Mouse (Mus musculus): ENCODE measurements around the gene Lrfn3. TPM values are rescaled to one million over a fixed set of nuclear protein-coding genes. Genes with fewer than 3 reads are reported as not detected.

Gene Lrfn3
- total and polyA plus RNA-seq, 2 experiments from 2014 or later: 20.3 to 28.0 TPM

DNA sequence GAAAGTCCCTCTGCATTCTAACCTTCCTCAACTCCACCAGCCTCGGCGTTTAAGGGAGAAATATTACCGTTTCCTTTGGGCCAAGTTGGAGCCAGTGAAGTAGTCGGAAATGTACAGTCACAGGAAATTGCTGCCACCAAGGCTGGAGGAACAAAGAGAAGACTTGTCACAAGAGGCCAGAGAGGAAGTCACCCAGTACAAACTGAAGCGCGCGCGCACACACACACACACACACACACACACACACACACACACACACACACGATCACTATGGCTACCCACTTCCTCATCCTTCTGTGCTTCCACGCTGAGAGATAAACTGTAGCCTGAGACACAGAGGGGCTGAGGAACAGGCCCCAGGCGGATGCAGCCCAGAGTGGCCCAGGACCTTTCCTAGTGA is 31.8 kb upstream of the Lrfn3 start:
- Histone ChIP-seq H3K36me3 (ENCODE audit: insufficient read depth) (no peaks in the 10 kb centered on the region), H3K4me3 (ENCODE audit: low read depth, low read length) (no peak overlapping the region), H3K4me2 (ENCODE audit: low read depth) (no peak overlapping the region), H3K27me3 (ENCODE audit: insufficient read depth, low read length) (no peaks in the 10 kb centered on the region), H3K4me1 (ENCODE audit: insufficient read depth) (no peaks in the 10 kb centered on the region), H3K9me3 (ENCODE audit: low read length) (no peaks in the 10 kb centered on the region), H3K9ac (no peak overlapping the region), H3K27ac (ENCODE audit: low read depth, low read length) (no peak overlapping the region)
- ATAC-seq: peak; percentile 60
- DNase-seq: peak; percentile 28
- 64% methylated on average over 11 of the region's 11 CpGs for WGBS
- TF ChIP-seq CTCF (IDR thresholded peaks at IDR 0.05; ENCODE audit: low read depth): no peak

DNA sequence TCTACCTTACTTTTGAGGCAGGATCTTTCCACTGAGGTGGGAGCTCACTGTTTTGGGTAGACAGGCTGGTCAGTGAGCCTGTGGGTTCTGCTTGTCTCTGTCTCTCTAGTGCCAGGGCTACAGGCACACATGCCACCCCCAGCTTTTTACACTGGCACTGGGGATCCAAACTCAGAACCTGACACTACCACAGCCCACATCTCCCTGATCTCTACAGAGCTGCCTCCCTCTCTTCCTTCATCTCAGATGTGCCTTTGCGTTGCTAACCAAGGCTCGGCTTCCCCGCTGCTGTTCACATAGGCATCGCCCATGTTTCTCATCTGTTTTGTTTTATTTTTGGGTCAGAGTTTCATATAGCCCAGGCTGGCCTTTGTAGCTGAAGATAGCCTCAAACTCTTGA is 31.1 kb upstream of the Lrfn3 start:
- DNase-seq (no peak), ATAC-seq (no peak)
- Histone ChIP-seq H3K9me3 (ENCODE audit: low read length) (no peaks in the 10 kb centered on the region), H3K4me1 (ENCODE audit: insufficient read depth) (no peaks in the 10 kb centered on the region), H3K9ac (no peak overlapping the region), H3K27me3 (ENCODE audit: insufficient read depth, low read length) (no peaks in the 10 kb centered on the region), H3K27ac (ENCODE audit: low read depth, low read length) (no peak overlapping the region), H3K36me3 (ENCODE audit: insufficient read depth) (no peaks in the 10 kb centered on the region), H3K4me3 (ENCODE audit: low read depth, low read length) (no peak overlapping the region), H3K4me2 (ENCODE audit: low read depth) (no peak overlapping the region)
- TF ChIP-seq CTCF (IDR thresholded peaks at IDR 0.05; ENCODE audit: low read depth): no peak
- WGBS: 85% methylated on average over 4 of the region's 4 CpGs

DNA sequence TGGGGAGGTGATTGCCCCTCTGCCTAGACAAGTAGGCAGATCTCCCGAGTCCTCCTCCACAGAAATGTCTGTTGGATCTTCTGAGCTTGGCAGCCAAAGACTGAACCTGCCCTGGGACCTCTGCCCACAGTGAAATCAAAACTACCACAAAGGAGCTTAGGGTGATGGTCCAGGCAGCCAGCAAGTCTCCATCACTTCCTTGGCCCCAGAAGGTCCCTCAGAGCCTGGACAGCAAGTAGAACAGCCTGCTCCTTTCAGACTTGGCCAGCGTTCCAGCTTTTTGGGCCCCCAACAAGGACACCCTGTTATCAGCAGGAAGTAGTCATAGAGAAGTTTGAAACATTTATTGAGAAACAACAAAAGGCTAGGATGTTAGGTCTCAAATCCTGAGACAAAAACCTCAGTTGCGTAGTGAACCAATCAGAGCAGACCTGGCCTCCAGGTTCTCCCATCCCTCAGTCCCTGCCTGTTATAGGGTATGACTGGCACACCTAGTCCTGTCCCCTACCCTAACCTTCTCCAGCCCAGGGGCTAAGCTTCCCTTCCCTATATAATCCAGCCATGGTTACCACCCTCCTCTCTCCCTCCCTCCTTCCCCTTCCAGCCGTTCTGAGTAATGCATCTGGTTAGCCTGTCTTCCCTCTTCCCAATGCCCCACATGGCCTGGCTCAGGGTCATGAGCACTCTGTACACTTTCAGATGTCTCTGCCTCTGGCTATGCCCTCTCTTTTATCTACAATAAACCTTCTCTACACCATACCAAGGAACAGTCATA is 30.4 kb upstream of the Lrfn3 start:
- H3K9ac ChIP-seq: no peak overlapping the region
- H3K4me2 ChIP-seq (ENCODE audit: low read depth): no peak overlapping the region
- WGBS: 77% methylated on average over 4 of the region's 4 CpGs
- H3K4me3 ChIP-seq (ENCODE audit: low read depth, low read length): no peak overlapping the region
- TF ChIP-seq CTCF (IDR thresholded peaks at IDR 0.05; ENCODE audit: low read depth): no peak
- no peak overlapping the region for H3K27ac ChIP-seq (ENCODE audit: low read depth, low read length)
- H3K36me3 ChIP-seq (ENCODE audit: insufficient read depth): no peaks in the 10 kb centered on the region
- DNase-seq (no peak), ATAC-seq (no peak)
- H3K4me1 ChIP-seq (ENCODE audit: insufficient read depth): no peaks in the 10 kb centered on the region
- no peaks in the 10 kb centered on the region for H3K9me3 ChIP-seq (ENCODE audit: low read length)
- H3K27me3 ChIP-seq (ENCODE audit: insufficient read depth, low read length): no peaks in the 10 kb centered on the region

DNA sequence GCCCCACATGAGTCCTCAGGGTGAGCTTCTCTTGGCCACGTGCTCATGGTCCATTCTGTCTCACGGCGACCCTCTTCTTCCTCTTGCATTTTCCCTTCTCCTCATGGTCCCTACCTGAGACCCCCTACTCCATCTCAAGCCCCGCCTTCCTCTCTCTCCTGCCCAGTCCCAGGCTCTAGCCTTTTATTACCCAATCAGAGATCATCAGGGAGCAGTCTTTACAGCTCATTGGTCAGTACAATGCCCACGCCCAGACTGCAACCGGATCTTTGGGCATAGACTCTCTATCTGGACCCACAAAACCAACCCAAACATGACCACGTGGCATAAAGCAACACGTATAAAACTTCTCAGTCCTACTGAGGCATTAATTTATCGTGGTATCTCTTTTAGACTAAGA is 21.5 kb upstream of the Lrfn3 start:
- Histone ChIP-seq H3K9me3 (ENCODE audit: low read length) (no peaks in the 10 kb centered on the region), H3K4me1 (ENCODE audit: insufficient read depth) (no peaks in the 10 kb centered on the region), H3K4me2 (ENCODE audit: low read depth) (no peak overlapping the region), H3K36me3 (ENCODE audit: insufficient read depth) (no peaks in the 10 kb centered on the region), H3K27me3 (ENCODE audit: insufficient read depth, low read length) (no peaks in the 10 kb centered on the region), H3K27ac (ENCODE audit: low read depth, low read length) (no peak overlapping the region), H3K9ac (no peak overlapping the region), H3K4me3 (ENCODE audit: low read depth, low read length) (no peak overlapping the region)
- WGBS: 84% methylated on average over 9 of the region's 9 CpGs
- no peak for TF ChIP-seq CTCF (IDR thresholded peaks at IDR 0.05; ENCODE audit: low read depth)
- ATAC-seq: no peak
- no peak for DNase-seq

DNA sequence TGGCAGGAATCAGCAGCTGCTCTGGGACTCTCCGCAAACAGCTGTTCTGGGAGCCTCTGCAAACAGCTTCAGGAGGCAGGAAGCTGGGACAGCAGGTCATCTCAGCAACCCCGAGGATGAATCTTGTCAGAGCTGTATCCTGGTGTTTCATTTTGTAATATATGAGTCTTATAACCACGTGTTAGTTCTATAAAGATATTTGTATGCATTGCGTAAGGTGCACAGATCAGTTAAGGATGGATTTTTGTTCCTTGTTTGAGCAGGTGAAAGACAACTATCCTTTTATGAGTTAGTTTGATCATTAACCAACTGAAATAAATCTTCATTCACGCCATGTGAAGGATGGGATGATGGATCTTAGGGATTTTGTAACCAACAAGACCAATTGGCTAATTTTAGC is 17.5 kb upstream of the Lrfn3 start:
- no peak for TF ChIP-seq CTCF (IDR thresholded peaks at IDR 0.05; ENCODE audit: low read depth)
- DNase-seq (no peak), ATAC-seq (no peak)
- no peaks in the 10 kb centered on the region for H3K9me3 ChIP-seq (ENCODE audit: low read length)
- no peak overlapping the region for H3K4me3 ChIP-seq (ENCODE audit: low read depth, low read length)
- H3K27ac ChIP-seq (ENCODE audit: low read depth, low read length): no peak overlapping the region
- no peak overlapping the region for H3K9ac ChIP-seq
- H3K27me3 ChIP-seq (ENCODE audit: insufficient read depth, low read length): no peaks in the 10 kb centered on the region; the same call in 1 of the 2 replicates
- H3K4me1 ChIP-seq (ENCODE audit: insufficient read depth): no peaks in the 10 kb centered on the region
- no peaks in the 10 kb centered on the region for H3K36me3 ChIP-seq (ENCODE audit: insufficient read depth)
- 68% methylated on average over 5 of the region's 5 CpGs for WGBS
- H3K4me2 ChIP-seq (ENCODE audit: low read depth): no peak overlapping the region

DNA sequence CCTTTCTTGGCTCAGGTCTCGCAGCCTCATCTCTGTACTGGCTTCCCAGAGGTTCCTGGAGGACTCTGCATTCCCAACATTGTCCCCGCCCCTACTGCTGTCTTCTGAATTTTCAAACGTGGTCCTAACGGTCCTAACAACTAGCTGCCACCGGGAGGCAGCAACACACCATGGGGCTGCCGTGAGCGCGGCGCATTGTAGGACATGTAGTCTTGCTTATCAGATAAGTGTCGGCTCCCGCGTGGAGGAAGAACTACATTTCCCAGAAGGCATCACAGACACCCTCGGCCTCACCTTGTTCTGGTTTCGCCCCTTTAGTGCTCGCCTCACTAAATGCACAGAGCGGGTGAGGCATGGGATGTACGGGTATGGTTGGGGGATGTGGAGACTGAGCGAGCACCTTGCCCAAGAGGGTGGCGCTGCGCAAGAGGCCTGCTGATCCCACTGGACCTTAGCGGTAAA is 11.0 kb upstream of the Lrfn3 start:
- peak; percentile 97 for TF ChIP-seq CTCF (IDR thresholded peaks at IDR 0.05; ENCODE audit: low read depth)
- 1% methylated on average over 21 of the region's 21 CpGs for WGBS
- H3K4me3 ChIP-seq (ENCODE audit: low read depth, low read length): peak overlapping the region; percentile 48
- ATAC-seq: peak; percentile 100
- peaks cover 4% of the 10 kb centered on the region; the same call in 1 of the 2 replicates for H3K4me1 ChIP-seq (ENCODE audit: insufficient read depth)
- H3K9me3 ChIP-seq (ENCODE audit: low read length): no peaks in the 10 kb centered on the region
- peak; percentile 98 for DNase-seq
- peak overlapping the region; percentile 88 for H3K27ac ChIP-seq (ENCODE audit: low read depth, low read length)
- H3K9ac ChIP-seq: peak overlapping the region; percentile 67
- H3K36me3 ChIP-seq (ENCODE audit: insufficient read depth): no peaks in the 10 kb centered on the region
- H3K27me3 ChIP-seq (ENCODE audit: insufficient read depth, low read length): no peaks in the 10 kb centered on the region
- H3K4me2 ChIP-seq (ENCODE audit: low read depth): peak overlapping the region; percentile 57

DNA sequence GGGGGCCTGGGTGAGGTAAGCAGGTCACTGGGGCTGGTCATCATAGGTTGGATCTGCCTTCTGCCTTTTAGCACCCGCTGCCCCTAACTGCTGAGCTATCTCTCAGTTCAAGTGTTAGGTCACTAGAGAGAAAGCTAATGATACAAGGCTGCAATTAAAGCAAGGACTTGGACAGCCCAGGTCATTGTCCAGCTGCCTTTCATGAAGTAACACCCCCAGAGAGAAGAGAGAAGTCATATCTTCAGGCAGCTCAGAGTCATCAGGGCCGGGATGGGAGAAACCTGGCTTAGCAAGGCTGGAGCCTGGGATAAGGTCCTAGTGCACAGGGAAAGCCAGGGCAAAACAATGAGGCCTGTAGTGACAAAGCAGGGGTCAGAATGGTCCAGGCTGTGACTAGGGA is 4.9 kb upstream of the Lrfn3 start:
- TF ChIP-seq CTCF (IDR thresholded peaks at IDR 0.05; ENCODE audit: low read depth): no peak
- H3K36me3 ChIP-seq (ENCODE audit: insufficient read depth): no peaks in the 10 kb centered on the region
- no peak overlapping the region for H3K9ac ChIP-seq
- DNase-seq (no peak), ATAC-seq (no peak)
- no peak overlapping the region for H3K4me2 ChIP-seq (ENCODE audit: low read depth)
- H3K27ac ChIP-seq (ENCODE audit: low read depth, low read length): no peak overlapping the region
- no peaks in the 10 kb centered on the region for H3K9me3 ChIP-seq (ENCODE audit: low read length)
- H3K4me1 ChIP-seq (ENCODE audit: insufficient read depth): peaks cover 8% of the 10 kb centered on the region
- no peaks in the 10 kb centered on the region for H3K27me3 ChIP-seq (ENCODE audit: insufficient read depth, low read length)
- WGBS: 75% methylated on average over 2 of the region's 2 CpGs
- H3K4me3 ChIP-seq (ENCODE audit: low read depth, low read length): no peak overlapping the region

All from forebrain, postnatal 0 days (tissue).